Mouse (Mus musculus) cerebellum, adult 2 months (tissue): ENCODE results near the gene Fam210b. TPM values are rescaled to one million over a fixed set of nuclear protein-coding genes. Genes with fewer than 3 reads are reported as not detected.

ENCODE experiments used
- DNase-seq, 2 experiments: peaks; one replicate each; pipeline ENCODE4 v3.0.0; 2021
- H3K27ac ChIP-seq: fragments of 200-500 bp; 2 replicates; pipeline ENCODE4 v1.5.1; 2012; ENCODE audit warnings: low read length, control low read depth, inconsistent platforms; ENCODE audit not compliant: insufficient read depth
- H3K27me3 ChIP-seq: fragments of 200-500 bp; 2 replicates; pipeline ENCODE4 v1.6.1; 2012; ENCODE audit warnings: inconsistent platforms, mild to moderate bottlenecking, low read length, moderate library complexity; ENCODE audit not compliant: control insufficient read depth, insufficient read depth
- H3K4me1 ChIP-seq: fragments of 200-500 bp; 2 replicates; pipeline ENCODE4 v1.6.1; 2011; ENCODE audit warnings: low read length; ENCODE audit not compliant: control insufficient read depth, insufficient read depth
- H3K4me3 ChIP-seq: fragments of 200-500 bp; replicated peaks from 2 replicates; pipeline ENCODE3; 2011; ENCODE audit warnings: mild to moderate bottlenecking, low read depth, low read length, control low read depth; ENCODE audit not compliant: insufficient read depth
- CTCF ChIP-seq: fragments of 200-500 bp; IDR thresholded peaks from 2 replicates; pipeline ENCODE4 v1.5.1; 2011; ENCODE audit warnings: low read depth, mild to moderate bottlenecking, control low read depth, low read length, moderate library complexity, borderline replicate concordance; ENCODE audit not compliant: insufficient read depth
- POLR2A ChIP-seq: fragments of 200-500 bp; IDR thresholded peaks from 2 replicates; pipeline ENCODE4 v1.6.1; 2011; ENCODE audit warnings: low read length, control low read depth, borderline replicate concordance; ENCODE audit not compliant: insufficient read depth
- WGBS: fragments of 180-500 bp; shearing (Covaris S2); methylation state at CpG from one replicate; pipeline ENCODE4 v1.1.7; 2018; 5-methylcytosine and 5-hydroxymethylcytosine counted together
- polyA plus RNA-seq: library from polyadenylated mRNA; depleted of rRNA; stranded (reverse); fragments of >200 nt; gene quantifications from 2 replicates; pipeline ENCODE4 v1.2.3, GENCODE M21; 2012

Gene Fam210b
- polyA plus RNA-seq, 1 experiment: 13.0 TPM

DNA sequence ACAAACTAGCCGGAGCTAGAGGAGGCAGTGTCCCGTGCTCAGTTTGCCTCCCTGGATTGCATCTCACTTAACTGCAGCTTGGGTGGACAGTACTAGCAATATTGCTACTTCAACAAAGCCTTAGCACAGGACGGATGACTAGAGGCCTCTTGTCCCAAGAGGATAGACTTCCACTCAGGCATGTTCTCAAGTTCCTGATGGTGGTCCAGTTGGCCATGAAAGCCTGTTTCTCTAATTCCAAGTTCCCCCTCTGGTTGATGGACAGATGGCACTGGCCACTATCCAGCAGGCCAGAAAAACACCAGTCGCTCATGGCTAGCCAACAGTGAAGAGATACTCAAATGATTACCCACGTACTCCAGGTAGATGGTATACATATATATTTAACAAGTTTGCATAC lies 10.5 kb downstream of the Fam210b start:
- TF ChIP-seq CTCF (no peak), POLR2A (no peak)
- Histone ChIP-seq H3K4me3 (no peak overlapping the region), H3K27ac (no peak overlapping the region), H3K27me3 (no peaks in the 10 kb centered on the region), H3K4me1 (no peaks in the 10 kb centered on the region)
- DNase-seq: no peak
- 16% methylated on average over 5 of the region's 5 CpGs for WGBS

GRCm38 (mm10) chr2:172363176-172363575 lies 17.8 kb downstream of the Fam210b start:
- no peak for DNase-seq
- WGBS: 66% methylated on average over 7 of the region's 7 CpGs
- Histone ChIP-seq H3K27ac (no peak overlapping the region), H3K4me3 (no peak overlapping the region), H3K4me1 (no peaks in the 10 kb centered on the region), H3K27me3 (no peaks in the 10 kb centered on the region)
- TF ChIP-seq POLR2A (no peak), CTCF (no peak)

- Histone ChIP-seq H3K4me1 (no peaks in the 10 kb centered on the region), H3K27me3 (no peaks in the 10 kb centered on the region), H3K27ac (peak within 1 kb of the TSS; percentile 77), H3K4me3 (peak within 1 kb of the TSS; percentile 91)
- under 1% methylated on average over 66 of the region's 66 CpGs for WGBS
- TF ChIP-seq CTCF: no peak
- peak; percentile 18; the same call in 1 of the 2 replicates for TF ChIP-seq POLR2A
- DNase-seq: peak; percentile 96 to 98
Observed at GRCm38 (mm10) chr2:172370411-172371223, 25.3 kb downstream of the Fam210b start, which contains the start of the genes Aurka and Cstf1. TSS of gene Aurka (minus strand) at chr2:172370535. TSS of gene Cstf1 (plus strand) at chr2:172370681.

DNA sequence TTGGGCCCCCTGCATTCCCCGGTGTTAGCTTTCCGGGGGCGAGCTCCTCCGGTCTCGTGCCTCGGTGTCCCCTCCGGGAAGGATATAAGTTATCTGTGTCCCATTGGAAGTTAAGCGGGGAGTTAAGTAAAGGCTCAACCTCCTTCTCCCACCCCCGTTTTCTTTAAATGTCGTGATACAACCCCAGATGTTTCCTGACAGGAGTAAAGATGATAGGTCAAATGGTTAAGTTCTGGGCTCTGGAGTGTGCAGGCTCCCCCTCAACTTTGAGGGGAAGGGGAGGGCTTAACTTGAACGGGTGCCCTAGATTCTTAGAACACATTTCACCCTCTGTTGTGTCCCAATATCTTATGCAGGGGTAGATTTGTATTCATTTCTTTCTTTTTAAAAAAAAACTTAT lies 25.9 kb downstream of the Fam210b start:
- H3K27me3 ChIP-seq: no peaks in the 10 kb centered on the region
- WGBS: under 1% methylated on average over 11 of the region's 11 CpGs
- no peak for TF ChIP-seq POLR2A
- no peak for TF ChIP-seq CTCF
- DNase-seq: no peak
- no peak overlapping the region for H3K27ac ChIP-seq
- H3K4me3 ChIP-seq: peak overlapping the region; percentile 91
- no peaks in the 10 kb centered on the region for H3K4me1 ChIP-seq

GRCm38 (mm10) chr2:172376551-172376950 lies 31.2 kb downstream of the Fam210b start:
- Histone ChIP-seq H3K27me3 (no peaks in the 10 kb centered on the region), H3K27ac (no peak overlapping the region), H3K4me3 (no peak overlapping the region), H3K4me1 (no peaks in the 10 kb centered on the region)
- TF ChIP-seq POLR2A (no peak), CTCF (no peak)
- 75% methylated on average over 4 of the region's 4 CpGs for WGBS
- no peak for DNase-seq

DNA sequence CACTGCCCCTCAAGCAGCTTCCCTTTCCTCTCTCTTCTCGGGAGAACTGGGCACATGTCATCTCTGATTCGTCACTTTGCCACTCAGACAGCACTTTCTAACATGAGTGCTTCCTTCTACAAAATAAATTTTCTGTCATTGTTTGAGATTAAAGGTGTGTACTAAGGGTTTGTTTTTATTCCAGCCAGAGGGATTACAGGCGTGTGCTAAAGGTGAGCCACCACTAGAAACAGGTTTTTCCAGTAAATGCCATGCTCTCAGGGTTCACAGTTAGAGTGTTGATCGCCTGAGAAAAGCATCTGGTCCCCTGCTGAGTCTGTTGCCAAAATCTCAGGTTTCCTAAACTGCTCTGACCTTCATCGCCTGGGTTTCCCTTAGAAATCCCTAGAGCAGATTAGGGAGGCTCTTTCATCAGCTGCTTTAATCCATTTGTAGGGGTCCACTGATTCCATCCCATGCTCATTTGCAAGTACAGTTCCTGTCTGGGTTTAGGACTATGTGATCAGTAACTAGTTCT lies 31.7 kb downstream of the Fam210b start:
- 54% methylated on average over 5 of the region's 5 CpGs for WGBS
- no peak for TF ChIP-seq CTCF
- no peak for DNase-seq
- Histone ChIP-seq H3K4me3 (no peak overlapping the region), H3K4me1 (no peaks in the 10 kb centered on the region), H3K27ac (no peak overlapping the region), H3K27me3 (no peaks in the 10 kb centered on the region)

DNA sequence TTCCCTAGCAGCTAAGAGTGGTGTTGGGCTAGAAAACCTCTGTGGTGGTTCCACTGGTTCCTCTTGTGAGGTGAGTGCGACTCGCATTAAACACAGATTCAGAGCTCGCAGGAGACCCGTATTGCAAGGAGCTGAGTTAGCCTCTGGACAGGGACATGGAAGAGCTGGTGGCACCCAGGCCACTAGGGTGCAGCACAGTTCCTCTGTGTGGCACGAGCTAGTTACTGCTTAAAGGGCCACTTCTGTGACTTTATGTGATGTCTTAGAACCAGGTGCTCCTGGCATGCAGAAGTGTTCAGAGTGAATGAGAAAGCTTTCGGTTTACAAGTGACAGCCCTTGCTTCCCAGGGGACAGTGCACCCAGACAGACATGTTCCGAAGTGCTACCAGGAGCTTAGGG lies 33.0 kb downstream of the Fam210b start:
- no peak overlapping the region for H3K4me3 ChIP-seq
- WGBS: 65% methylated on average over 7 of the region's 7 CpGs
- H3K4me1 ChIP-seq: no peaks in the 10 kb centered on the region
- TF ChIP-seq POLR2A: no peak
- TF ChIP-seq CTCF: peak; percentile 24; the same call in 1 of the 2 replicates
- no peak for DNase-seq
- no peaks in the 10 kb centered on the region for H3K27me3 ChIP-seq
- H3K27ac ChIP-seq: no peak overlapping the region

- Histone ChIP-seq H3K27ac (no peak overlapping the region), H3K27me3 (no peaks in the 10 kb centered on the region), H3K4me3 (no peak overlapping the region), H3K4me1 (no peaks in the 10 kb centered on the region)
- 82% methylated on average over 17 of the region's 17 CpGs for WGBS
- TF ChIP-seq POLR2A: no peak
- no peak for TF ChIP-seq CTCF
- DNase-seq: no peak
Observed at GRCm38 (mm10) chr2:172380513-172380912, 35.1 kb downstream of the Fam210b start.
